Mouse (Mus musculus): ENCODE measurements at regions not wholly inside any gene's neighbourhood (a gene's known extent, or its start where the extent isn't known, plus 50 kb on each side); places are given as distances from the start of the nearest gene placed in this dataset.

DNA sequence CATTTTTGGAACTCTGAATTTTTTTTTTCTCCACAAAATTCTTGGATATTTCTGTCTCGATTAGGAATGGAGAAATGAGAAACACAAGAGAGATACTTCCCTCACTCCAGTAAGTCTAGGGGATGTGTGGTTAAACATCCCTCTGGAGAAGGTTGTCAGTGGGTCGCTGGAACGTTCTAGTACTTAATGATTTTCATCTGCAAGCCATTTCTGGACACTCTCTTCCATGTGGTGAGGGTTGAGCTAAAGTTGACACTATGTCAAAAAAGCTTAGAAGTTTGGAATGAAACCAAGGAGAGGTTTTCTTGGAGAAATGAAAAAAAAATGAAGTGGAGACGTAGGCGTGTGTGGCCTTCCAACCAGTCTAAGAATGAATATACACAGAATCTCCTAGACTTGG is 268.0 kb downstream of the Hhipl2 start:
- DNase-seq (ENCODE audit: low read depth, low spot score): no peak
- 86% methylated on average over 5 of the region's 5 CpGs for WGBS

DNA sequence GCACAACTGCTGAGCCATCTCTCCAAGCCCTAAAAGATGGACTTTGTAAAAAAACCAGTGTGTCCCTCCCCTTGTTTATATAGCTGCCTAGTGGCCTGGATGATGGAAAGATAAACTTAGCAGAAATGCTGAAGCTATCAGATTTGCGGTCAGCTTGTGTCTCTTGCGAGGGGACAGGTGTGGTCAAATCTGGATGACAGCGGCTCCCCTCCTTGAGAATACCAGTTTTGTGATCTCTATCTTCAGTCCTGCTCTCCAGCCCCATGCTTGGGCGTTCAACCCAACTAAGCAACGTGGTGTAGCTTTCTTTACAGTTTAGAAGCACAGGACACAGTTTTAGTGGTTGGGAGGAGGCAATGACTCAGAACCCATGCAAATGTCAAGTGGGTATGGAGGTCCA is 274.7 kb downstream of the Hhipl2 start:
- 66% methylated on average over 5 of the region's 5 CpGs for WGBS

DNA sequence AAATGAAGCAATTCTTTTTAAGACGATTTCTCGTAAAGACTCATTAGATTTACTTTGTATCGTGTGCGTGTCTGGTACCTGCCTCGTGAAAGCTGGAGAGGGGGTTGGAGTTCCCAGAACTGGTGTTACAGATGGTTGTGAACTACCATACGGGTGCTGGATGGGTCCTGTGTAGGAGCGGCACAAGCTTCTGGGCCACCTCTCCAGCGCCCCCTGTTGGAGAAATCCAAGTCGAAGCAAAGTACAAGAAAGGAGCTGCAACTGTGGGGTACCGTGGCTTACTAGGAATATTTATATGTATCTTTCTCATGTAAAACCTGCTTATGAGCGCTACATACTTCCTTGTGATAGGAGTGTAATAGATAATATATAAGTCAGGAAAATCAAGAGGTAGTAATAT is 281.3 kb downstream of the Hhipl2 start:
- DNase-seq (ENCODE audit: low read depth, low spot score): no peak
- WGBS: 82% methylated on average over 11 of the region's 11 CpGs

More for the DNA sequence above, 274.7 kb downstream of the Hhipl2 start:
- DNase-seq (ENCODE audit: low read depth, low spot score): no peak

DNA sequence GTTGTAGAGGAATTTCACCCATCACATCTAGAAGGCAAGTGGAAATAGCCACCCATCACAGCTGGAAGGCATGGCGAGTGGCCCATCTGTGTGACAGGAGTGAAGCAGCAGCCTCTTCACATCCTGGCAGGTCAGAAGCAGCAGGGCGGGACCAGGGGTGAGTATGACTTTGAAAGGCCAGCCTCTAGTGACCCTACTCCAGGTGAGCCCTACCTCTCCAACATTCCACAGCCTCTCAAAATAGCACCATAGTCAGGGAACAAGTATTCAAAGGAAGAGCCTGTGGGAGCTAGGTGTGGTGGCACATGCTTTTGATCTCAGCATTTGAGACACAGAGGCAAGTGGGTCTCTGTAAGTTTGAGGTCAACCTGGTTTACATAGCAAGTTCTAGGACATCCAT is 284.9 kb downstream of the Hhipl2 start:
- DNase-seq (ENCODE audit: low read depth, low spot score): no peak
- WGBS: 87% methylated on average over 2 of the region's 2 CpGs

DNA sequence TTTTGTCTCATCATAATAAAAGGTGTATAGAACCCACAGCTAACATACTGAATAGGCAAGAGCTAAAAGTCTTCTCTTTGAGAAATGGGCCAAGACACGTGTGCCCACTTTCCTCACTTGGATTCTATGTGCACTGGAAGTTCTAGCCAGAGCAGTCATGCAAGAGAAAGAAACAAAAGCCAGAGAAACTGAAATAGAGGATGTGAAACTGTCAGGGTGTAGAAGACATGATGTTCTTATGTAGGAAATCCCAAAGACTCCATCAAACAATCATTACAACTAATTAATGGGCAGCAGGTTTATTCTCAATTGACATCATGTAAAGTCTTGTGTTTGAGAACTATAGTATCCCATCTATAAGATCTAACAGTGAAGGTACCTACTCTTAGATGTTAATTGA is 294.9 kb downstream of the Hhipl2 start:
- DNase-seq (ENCODE audit: low read depth, low spot score): no peak
- WGBS: 75% methylated on average over 1 of the region's 1 CpGs

DNA sequence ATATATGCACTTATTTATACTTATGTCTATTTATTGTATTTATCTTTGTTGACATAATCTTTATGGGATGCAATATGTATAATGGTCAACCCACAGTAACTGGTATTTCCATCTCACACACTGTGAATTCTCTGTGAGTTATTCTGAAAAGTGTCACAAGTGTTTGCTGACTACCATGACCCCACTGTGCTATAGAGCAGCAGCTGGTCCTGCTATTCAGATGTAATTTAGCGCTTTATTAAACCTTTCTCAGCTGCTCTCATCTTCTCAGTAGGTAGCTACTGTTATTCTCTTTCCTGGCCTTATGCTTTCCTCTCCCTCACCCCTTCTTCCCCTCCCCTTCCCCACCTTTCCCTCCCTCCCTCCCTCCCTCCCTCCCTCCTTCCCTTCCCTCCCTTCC is 296.0 kb upstream of the Dusp10 start:
- DNase-seq (ENCODE audit: low read depth, low spot score): no peak
- WGBS: 86% methylated on average over 1 of the region's 1 CpGs

DNA sequence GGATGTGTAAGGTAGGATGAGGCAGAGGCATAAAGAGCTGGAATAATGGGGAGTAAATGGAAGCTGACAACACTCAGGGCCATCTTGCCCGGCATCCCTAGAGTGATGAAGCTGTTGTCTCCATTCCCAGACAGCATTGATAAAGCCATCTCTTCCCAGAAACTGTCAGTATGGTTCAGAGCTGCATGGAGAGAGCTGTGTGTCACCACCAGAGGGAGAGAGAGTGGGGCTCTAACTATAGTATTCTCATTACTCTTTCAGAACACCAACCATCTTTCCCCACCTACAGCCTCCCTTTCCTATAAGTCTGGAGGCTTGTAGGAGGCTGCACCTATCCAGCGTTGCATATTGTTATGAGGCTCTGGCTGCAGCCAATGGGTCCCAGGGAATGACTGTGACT is 264.0 kb upstream of the Dusp10 start:
- 84% methylated on average over 2 of the region's 2 CpGs for WGBS
- no peak for DNase-seq (ENCODE audit: low read depth, low spot score)

DNA sequence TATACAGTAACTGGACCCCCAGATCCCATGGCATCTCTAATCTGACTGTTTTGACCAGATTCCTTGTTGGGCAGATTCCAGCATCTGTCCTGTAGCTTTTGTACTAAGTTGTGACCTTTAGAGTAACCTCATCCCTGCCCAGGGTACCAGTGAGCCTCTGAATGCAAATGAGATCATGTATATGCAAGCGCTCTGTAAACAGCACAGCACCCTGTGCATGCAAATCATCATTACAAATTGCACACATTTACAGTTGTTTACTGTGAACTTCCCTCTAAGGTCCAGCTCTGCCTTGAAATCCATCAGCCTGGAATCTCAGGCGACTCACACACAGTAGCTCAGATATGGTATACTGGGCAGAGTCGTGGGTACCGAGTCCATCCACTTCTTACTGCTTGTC is 258.6 kb upstream of the Dusp10 start:
- 92% methylated on average over 4 of the region's 4 CpGs for WGBS
- no peak for DNase-seq (ENCODE audit: low read depth, low spot score)

DNA sequence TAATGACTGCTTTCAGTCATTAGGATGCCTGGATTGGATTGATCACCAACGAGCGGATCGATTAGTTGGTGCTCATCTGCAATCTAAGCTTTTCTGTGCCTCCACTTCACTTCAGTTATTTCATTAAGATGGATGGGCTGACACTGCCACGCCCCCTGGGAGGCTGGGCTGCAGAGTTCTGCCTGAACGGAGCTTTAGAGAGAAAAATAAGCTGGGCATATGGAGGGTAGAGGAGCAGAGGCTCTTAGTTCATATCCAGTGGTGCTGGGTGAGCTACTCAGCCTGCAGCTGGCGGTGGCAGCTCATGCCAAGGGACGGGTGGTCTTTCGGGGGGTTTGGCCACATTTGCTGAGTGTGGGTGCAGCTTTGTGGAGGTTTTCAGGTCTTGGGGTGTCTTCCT is 256.4 kb upstream of the Dusp10 start:
- 81% methylated on average over 8 of the region's 8 CpGs for WGBS
- no peak for DNase-seq (ENCODE audit: low read depth, low spot score)

DNA sequence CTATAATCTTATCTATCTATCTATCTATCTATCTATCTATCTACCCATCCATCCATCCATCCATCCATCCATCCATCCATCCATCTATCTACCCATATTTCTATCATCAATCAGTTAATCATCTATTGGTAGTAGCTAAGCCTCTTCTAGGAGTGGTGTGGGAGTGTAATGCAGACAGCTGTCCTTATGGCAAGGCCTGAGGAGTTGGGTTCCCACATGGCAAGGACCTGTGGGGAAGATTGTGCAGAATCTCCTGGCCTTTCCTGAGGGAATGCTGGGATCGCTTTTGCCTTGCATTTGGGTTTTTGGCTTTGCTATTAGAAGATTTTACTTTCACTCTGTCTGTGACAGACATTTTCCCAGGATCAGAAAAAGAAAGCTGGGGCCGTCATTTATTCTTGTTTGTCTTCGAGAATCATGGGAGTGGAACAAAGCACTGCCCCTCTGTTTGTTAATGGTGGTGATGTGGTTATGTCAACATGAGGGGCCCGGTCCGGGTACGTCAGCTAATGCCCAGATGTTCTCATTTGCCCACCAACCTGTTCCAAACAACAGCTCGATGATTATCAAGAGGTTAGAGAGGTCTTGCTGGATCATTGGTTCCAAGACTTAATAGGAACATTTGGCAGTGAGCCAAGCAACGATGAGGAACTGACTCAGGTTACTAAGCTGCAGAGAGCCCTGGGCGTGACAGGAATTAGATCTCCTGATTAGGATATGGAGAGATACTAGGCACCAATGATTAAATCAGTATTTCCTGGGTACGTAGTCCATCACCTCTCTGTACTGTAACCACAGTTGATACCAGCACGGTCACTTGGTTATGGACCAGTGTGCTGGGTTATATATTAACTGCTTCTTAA is 249.0 kb upstream of the Dusp10 start:
- WGBS: 32% methylated on average over 11 of the region's 11 CpGs
- DNase-seq (ENCODE audit: low read depth, low spot score): peak; percentile 7

DNA sequence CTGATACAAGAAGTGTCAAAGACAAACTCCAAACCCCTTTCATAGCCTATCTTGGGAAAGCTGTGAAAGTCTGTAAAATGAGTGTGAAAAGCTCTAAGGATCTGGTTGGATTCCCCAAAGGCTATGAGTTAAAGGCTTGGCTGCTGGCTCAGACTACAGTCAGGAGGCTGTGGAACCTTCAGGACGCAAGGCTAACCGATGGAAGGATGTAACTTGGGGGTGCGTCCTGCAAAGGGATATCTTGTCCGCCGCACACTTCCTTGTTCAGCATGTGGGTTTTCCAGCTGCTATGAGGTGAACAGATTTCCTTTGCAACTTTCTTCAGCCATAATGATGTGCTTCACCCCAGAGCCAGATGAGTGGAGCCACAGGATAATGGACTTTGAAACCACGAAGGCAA is 240.3 kb upstream of the Dusp10 start:
- no peak for DNase-seq (ENCODE audit: low read depth, low spot score)
- 80% methylated on average over 6 of the region's 6 CpGs for WGBS

DNA sequence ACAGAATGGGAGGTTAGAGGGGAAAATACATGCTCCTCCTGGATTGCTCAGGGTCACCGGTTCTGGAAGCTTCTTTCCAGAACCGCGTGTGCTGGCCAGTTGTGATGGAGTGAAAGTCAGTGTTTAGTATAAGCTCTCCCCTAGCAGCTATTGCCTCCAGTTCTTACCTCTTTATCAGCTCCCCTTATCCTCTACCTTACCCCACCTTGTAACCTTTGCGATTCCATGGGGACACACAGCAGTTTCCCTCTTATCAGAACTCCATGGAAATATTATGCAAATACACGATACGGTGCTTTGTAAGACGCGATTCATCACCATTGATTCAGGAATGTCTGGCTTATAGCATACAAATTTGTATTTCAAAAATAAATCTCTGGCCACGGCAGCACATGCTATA is 232.9 kb upstream of the Dusp10 start:
- WGBS: 94% methylated on average over 9 of the region's 9 CpGs

DNA sequence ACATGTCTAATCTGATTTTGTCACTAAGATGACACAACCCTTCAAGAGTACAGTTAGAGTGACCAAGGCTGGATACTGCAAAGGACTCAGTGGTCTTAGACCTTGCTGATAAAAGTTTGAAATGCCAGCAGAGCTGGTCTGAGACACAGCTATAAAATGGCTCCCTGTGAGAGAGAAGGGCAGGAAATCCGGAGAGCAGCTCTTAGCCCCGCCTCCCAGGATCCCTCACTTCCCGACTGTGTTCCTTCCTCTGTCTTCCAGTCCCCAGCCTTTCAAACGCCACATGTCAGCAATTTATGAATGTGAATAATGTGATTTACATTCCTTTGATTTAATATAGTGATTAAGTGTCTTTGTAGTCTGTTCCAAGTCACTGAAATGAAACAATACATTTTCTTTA is 232.3 kb upstream of the Dusp10 start:
- no peak for DNase-seq (ENCODE audit: low read depth, low spot score)
- WGBS: 50% methylated on average over 4 of the region's 4 CpGs

More for the DNA sequence above, 232.9 kb upstream of the Dusp10 start:
- no peak for DNase-seq (ENCODE audit: low read depth, low spot score)

DNA sequence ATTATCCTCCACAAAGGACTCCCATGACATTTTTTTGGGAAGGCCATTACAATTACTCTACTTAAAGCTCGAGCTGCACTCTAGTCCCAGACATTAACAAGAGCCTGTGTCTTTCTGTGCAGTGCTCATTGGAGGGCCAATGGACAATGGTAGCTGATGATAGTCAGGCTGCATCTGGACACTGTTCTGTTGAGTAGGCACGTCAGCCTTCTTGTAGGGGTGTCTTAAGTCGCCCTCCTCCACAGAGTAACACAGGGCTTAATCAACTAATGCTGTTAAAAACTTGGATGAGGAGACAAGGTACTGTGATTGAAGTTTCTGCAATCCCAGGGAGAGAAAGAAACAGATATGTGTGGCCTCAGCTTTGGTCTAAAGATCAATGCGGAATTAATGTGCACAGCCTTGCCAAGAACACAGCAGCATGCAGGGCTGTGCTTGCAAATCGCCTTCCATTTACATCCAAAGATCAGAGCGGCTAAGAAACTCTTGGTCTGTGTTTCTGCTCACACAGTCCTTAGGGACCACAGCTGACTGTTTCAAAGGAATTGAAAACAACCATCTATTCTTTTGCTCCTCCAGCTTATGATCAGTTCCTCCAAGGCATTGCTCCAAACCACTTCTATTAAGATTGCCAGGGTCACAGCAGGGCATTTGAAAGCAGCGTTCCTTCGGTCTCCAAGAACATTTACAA is 229.5 kb upstream of the Dusp10 start:
- DNase-seq (ENCODE audit: low read depth, low spot score): no peak
- 82% methylated on average over 8 of the region's 8 CpGs for WGBS

DNA sequence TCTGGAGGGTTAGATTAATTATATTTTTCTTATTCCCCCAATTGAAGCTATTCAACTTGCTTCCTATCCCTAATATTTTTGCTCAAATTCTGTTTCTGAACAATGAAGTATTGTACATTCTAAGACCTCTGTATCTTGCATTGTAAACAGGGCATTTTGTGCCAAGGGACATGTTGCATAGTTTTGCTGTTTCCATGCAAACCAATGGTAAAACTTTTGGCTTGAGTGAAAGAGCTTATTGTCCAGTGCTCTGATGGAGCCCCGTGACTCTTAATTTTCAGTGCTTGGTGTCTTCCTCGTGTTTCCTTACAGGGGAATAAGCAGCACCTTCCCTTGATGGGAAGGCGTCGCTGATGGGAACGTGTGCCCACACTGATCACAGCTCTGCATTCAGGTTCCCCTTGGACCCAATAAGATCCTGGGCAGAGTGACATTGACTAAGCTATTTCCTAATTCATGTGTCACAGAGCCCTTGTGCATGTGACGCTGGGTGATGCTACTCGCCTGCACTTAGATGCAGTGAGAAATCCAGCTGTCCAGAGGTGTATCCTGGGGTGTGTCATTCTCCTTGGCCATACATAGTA is 220.8 kb upstream of the Dusp10 start:
- DNase-seq (ENCODE audit: low read depth, low spot score): no peak
- 88% methylated on average over 7 of the region's 7 CpGs for WGBS

DNA sequence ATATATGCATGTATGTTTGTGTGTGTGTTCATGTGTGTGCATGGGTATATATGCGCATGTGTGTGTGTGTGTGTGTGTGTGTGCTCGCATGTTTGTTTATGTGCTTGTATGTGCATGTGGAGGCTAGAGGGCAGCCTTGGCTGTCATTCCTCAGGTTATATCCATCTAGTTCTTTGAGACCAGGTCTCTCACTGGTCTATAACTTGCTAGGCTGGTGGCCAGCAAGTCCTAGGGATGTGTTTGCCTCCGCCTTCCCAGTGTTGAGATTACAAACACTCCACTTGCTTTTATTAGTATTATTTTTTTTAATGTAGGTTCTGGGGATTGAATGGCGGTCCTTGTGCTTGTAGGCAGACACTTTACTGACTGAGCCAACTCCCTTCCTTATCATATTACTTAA is 219.8 kb upstream of the Dusp10 start:
- WGBS: 74% methylated on average over 4 of the region's 4 CpGs
- DNase-seq (ENCODE audit: low read depth, low spot score): no peak

DNA sequence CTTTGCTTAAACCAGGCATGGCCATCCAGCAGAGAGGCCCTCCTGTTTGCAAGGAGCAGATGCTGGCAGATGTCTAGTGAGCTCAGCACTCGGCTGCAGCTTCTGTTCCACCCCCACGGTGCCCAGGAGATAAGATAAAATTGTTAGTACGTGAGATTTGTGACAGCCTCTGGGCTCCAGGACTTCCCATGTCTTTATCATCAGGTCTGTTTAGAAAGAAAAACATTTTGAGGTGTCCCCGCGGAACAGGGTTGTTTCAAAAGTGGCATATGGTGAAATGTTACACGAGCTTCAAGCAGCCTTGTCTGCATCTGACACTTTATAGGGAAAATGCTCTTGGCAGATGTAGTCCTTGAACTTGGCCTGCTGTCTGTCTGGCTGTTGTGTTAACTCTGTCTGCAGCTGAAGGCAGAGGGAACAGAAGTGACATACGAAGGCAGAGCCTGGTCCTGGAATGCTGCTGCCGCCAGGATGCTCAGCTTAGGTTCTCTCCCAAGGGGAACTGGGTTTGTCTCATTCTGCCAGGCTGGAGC is 219.1 kb upstream of the Dusp10 start:
- 32% methylated on average over 8 of the region's 8 CpGs for WGBS
- no peak for DNase-seq (ENCODE audit: low read depth, low spot score)

DNA sequence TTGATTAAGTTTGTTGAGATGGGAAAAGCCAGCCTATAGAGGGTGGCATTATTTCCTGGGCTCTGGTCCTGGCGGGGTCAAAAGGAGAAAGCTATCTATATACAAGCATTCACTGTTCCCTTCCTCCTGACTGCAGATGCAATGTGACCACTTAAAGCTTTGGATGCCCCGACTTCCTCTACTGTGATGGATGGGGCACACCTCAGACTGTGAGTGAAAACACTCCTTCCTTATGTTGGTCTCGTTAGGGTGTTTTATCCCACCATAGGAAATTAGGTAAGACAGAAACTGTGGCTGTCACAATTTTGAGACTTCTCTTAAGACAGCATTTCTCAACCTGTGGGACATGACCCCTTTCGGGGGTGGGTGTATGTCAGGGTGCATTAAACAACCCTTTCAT is 210.8 kb upstream of the Dusp10 start:
- 79% methylated on average over 4 of the region's 4 CpGs for WGBS
- no peak for DNase-seq (ENCODE audit: low read depth, low spot score)

DNA sequence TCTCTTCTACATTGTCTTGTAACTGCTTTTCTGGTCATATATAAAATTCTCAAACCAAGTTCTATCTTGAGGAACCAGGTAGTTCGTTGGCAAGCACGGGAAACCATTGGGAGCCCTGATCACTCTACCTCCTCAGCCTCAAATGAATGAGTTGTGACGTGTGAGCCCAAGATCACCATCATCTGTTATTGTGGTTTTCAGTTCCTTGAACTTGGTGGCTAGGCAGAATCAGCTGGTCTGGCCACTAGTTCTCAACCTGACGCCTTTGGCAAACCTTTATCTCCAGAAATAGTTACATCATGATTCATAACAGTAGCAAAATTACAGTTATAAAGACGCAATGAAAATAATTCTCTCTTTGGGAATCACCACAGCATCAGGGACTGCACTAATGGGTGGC is 209.7 kb upstream of the Dusp10 start:
- WGBS: 64% methylated on average over 5 of the region's 5 CpGs
- no peak for DNase-seq (ENCODE audit: low read depth, low spot score)

DNA sequence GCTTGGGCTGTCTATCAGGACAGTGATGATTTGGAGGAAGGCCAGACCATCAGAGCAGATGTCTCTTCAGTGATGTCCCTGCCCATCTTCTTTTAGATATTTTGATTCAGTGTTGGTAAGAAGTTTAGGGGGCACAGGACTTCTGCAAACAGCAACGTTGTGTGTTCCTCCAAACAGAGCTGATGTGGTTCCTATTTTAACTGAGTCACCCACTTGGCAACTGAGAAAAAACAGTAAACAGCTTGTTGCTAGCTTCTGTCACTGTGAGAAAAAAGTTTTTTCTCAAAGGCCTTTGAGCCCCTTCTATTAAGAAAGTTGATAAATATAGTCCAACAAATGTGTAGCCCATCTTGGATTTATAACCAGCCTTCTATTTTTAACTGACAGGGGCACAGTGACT is 209.3 kb upstream of the Dusp10 start:
- no peak for DNase-seq (ENCODE audit: low read depth, low spot score)
- WGBS: 53% methylated on average over 1 of the region's 1 CpGs

DNA sequence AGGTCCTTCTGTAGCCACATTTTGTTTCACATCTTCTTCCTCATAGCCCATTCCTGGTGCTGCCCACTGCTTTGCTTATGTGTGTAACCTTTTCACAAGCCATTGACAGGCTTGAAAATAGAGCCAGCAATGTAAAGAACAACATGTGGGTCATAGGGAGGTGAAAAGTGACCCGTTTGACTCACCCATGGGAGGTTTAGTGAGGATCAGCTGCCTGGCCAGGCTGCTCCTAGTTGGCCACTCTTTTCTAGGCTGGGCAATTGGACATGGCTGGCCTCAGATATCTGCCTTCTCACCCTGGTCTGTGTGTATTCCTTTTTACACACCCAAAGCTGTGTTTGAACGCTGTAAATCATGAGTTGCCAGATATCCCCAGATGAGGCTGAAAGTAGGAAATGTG is 208.8 kb upstream of the Dusp10 start:
- no peak for DNase-seq (ENCODE audit: low read depth, low spot score)
- 51% methylated on average over 2 of the region's 2 CpGs for WGBS
